Comparison of ENCODE assay signal across 8 mouse cellular contexts in genomic region chr14:16598074-16598501, GRCm38 (mm10).
DNase-seq lines count a peak whose midpoint lies in the region; TF ChIP-seq lines count a peak whose summit lies in the region.

No protein-coding gene starts in this region.

- peak; percentile 55 for DNase-seq in layer of hippocampus, adult 9-11 months
- no peak for DNase-seq in layer of hippocampus, adult 9-10 months (ENCODE audit: low spot score)
- DNase-seq in NIH3T3 (ENCODE audit: low read depth), result peak; percentile 90
- peak; percentile 68 to 72 for DNase-seq in cerebellum, postnatal 10 days
- peak; percentile 55 to 57 for DNase-seq in heart, postnatal 10 days
- peak; percentile 22 to 33 for DNase-seq in layer of hippocampus, postnatal 14 days (ENCODE audit: low spot score in 2 of 2)
- DNase-seq in thymus, adult 2 months, result no peak
- DNase-seq in urinary bladder, postnatal 25 days (ENCODE audit: low spot score), result no peak

- H3K36me3 ChIP-seq in thymus, adult 2 months (ENCODE audit: control insufficient read depth, insufficient read depth, low read length), result no peaks in the 10 kb centered on the region

- no peak overlapping the region for H3K27ac ChIP-seq in thymus, adult 2 months (ENCODE audit: control insufficient read depth, insufficient read depth, low read length)

- intact Hi-C loops in heart, postnatal 10 days (cut with DNase I), result no loop called here

- no peaks in the 10 kb centered on the region for H3K4me1 ChIP-seq in thymus, adult 2 months (replicated peaks; ENCODE audit: control insufficient read depth, insufficient read depth, low read length)

- H3K4me3 ChIP-seq in thymus, adult 2 months (ENCODE audit: control insufficient read depth, insufficient read depth, low read length), result no peak overlapping the region

- 13% methylated on average over 4 of the region's 4 CpGs for WGBS in thymus, adult 2 months

- no peak for TF ChIP-seq POLR2A in thymus, adult 2 months (IDR thresholded peaks at IDR 0.05; ENCODE audit: control insufficient read depth, extremely low read depth, insufficient read depth, low read length, poor library complexity)

- H3K27me3 ChIP-seq in thymus, adult 2 months (ENCODE audit: control insufficient read depth, insufficient read depth, low read length), result no peaks in the 10 kb centered on the region

- no peak for TF ChIP-seq CTCF in thymus, adult 2 months (IDR thresholded peaks at IDR 0.05; ENCODE audit: borderline replicate concordance, control insufficient read depth, extremely low read depth, insufficient read depth, low read length, poor library complexity)

Comparison
In these comparisons a context has a peak if more than half of its experiments do, and no peak if none do; other contexts are left out.
1. DNase-seq: peak in layer of hippocampus, adult 9-11 months (single experiment), NIH3T3 (single experiment), cerebellum, postnatal 10 days (2 of 2), heart, postnatal 10 days (2 of 2) and layer of hippocampus, postnatal 14 days (2 of 2); none in layer of hippocampus, adult 9-10 months (single experiment), thymus, adult 2 months (single experiment) and urinary bladder, postnatal 25 days (single experiment).